Mouse (Mus musculus) ES-E14 (cell line): ENCODE results near the gene Map3k1.

ENCODE experiments used
- CHD2 ChIP-seq: IDR thresholded peaks from 2 replicates; pipeline ENCODE4 v1.6.1; 2014; ENCODE audit warnings: mild to moderate bottlenecking, low read depth, low read length, inconsistent platforms
- HCFC1 ChIP-seq: IDR thresholded peaks from 2 replicates; pipeline ENCODE4 v1.6.1; 2012; ENCODE audit warnings: low read length, inconsistent platforms, borderline replicate concordance; ENCODE audit not compliant: insufficient read depth
- ZNF384 ChIP-seq: IDR thresholded peaks from 2 replicates; pipeline ENCODE4 v1.6.1; 2012; ENCODE audit warnings: low read depth, low read length, inconsistent platforms

DNA sequence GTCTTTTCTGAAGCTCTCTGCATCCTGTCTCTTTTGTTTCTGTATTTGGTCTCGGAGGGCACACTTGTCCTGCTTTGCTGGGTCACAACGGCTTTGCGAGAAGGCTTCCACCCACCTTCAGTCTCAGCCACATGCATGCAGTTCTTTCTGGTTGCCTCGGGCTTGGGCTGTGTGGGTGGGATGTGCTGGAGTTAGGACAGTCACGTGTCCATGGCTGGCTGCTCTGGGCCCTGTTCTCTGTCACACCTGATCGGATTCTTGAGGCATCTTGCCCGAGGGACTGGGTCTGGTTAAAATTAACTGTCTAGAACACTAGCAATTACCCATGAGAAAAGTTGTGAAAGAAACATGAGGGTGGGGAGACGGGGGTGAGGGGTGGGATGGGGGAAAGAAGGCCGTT lies 36.7 kb upstream of the Map3k1 start:
- TF ChIP-seq ZNF384 (no peak), CHD2 (no peak), HCFC1 (no peak)
